Mouse (Mus musculus): Measurements from ENCODE around the gene Nat8f2.

DNA sequence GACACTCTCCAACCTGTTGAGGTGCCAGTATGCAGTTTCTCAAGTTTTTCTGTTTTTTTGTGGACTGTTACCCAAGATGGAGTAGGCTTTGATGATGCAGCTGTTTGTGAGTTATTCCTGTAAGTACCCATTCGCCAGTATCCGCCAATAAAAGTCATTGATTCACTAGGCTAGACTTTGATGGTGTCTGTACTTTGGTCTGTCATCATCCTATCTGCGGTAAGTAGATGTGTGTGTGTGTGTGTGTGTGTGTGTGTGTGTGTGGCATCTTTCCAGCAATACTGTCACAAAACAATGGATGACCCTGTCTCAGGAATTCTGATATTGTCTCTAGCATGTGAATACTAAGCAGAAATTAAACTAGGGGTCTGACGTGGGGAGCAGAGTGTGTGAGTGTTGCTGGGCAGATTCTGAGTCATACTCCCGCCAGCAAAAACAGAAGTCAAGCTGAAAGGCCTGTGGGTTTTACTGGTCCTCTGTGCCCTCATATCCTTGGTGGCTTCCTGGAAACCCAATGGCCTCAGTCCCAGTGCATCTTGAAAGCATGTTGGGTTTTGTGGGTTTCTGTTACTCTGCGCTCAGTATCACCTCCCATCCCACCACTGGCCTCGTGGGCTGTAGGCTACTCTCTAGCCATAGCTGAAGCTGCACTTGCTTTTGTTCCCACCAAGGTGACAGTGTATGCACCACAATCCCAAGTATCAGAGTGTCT, 17.7 kb downstream of the Nat8f2 start:
- TF ChIP-seq POLR2A (IDR thresholded peaks at IDR 0.05; ENCODE audit: extremely low read depth, insufficient read depth, low read length) (no peak), CTCF (IDR thresholded peaks at IDR 0.05; ENCODE audit: low read depth, low read length) (no peak)

Measured in liver, adult 2 months (tissue).